Mouse (Mus musculus) olfactory bulb, adult 2 months (tissue): Measurements from ENCODE around the gene Setd6. TPM values are rescaled to one million over a fixed set of nuclear protein-coding genes. Genes with fewer than 3 reads are reported as not detected.

Source experiments
- H3K27ac ChIP-seq: fragments of 200-500 bp; 2 replicates; pipeline ENCODE4 v1.5.1; 2012; ENCODE audit warnings: low read depth, low read length; ENCODE audit not compliant: insufficient read depth
- H3K4me1 ChIP-seq: fragments of 200-500 bp; 2 replicates; pipeline ENCODE4 v1.6.1; 2012; ENCODE audit warnings: low read length; ENCODE audit not compliant: control insufficient read depth, insufficient read depth
- H3K4me3 ChIP-seq: fragments of 200-500 bp; 2 replicates; pipeline ENCODE4 v1.5.1; 2012; ENCODE audit warnings: mild to moderate bottlenecking, low read depth, low read length, moderate library complexity; ENCODE audit not compliant: insufficient read depth
- CTCF ChIP-seq: fragments of 200-500 bp; IDR thresholded peaks from 2 replicates; pipeline ENCODE4 v1.5.1; 2012; ENCODE audit warnings: low read depth, mild to moderate bottlenecking, low read length, moderate library complexity; ENCODE audit not compliant: insufficient read depth
- POLR2A ChIP-seq: fragments of 200-500 bp; IDR thresholded peaks from 2 replicates; pipeline ENCODE4 v1.6.1; 2012; ENCODE audit warnings: mild to moderate bottlenecking, low read depth, low read length, moderate library complexity; ENCODE audit not compliant: insufficient read depth
- WGBS: fragments of 180-500 bp; shearing (Covaris S2); methylation state at CpG from one replicate; pipeline ENCODE4 v1.1.7; 2018; 5-methylcytosine and 5-hydroxymethylcytosine counted together
- polyA plus RNA-seq: library from polyadenylated mRNA; stranded (reverse); fragments of >200 nt; gene quantifications from 2 replicates; pipeline ENCODE4 v1.2.4, GENCODE M21; 2012; ENCODE audit warnings: low replicate concordance; ENCODE audit not compliant: missing spikeins, insufficient read depth, insufficient read length

The Setd6 gene
- polyA plus RNA-seq, result not detected in 2 replicates

- H3K27ac ChIP-seq, result 0 out of 2 replicates have a peak within 1 kb of the TSS, but pooled peaks have one; percentile 18
- TF ChIP-seq CTCF (no peak), POLR2A (peak; percentile 31; the same call in 1 of the 2 replicates)
- peak within 1 kb of the TSS; percentile 75 for H3K4me3 ChIP-seq
- peaks cover 18% of the 10 kb centered on the region for H3K4me1 ChIP-seq
- under 1% methylated on average over 79 of the region's 79 CpGs for WGBS
Measured at GRCm38 (mm10) chr8:95715676-95716531, at the start of gene Setd6. TSS of gene Setd6 (plus strand) at chr8:95715881.

- H3K4me3 ChIP-seq, result no peak overlapping the region
- no peak for TF ChIP-seq POLR2A
- no peak for TF ChIP-seq CTCF
- peak overlapping the region; percentile 50; the same call in 1 of the 2 replicates for H3K27ac ChIP-seq
- 39% methylated on average over 8 of the region's 8 CpGs for WGBS
- peaks cover 17% of the 10 kb centered on the region for H3K4me1 ChIP-seq
Measured at GRCm38 (mm10) chr8:95668163-95668958, 47.3 kb upstream of the Setd6 start.

GRCm38 (mm10) chr8:95669967-95670366, 45.7 kb upstream of the Setd6 start:
- no peak for TF ChIP-seq POLR2A
- TF ChIP-seq CTCF, result no peak
- 84% methylated on average over 2 of the region's 2 CpGs for WGBS
- no peak overlapping the region for H3K27ac ChIP-seq

GRCm38 (mm10) chr8:95671861-95672260, 43.8 kb upstream of the Setd6 start:
- TF ChIP-seq POLR2A (no peak), CTCF (no peak)
- WGBS, result 84% methylated on average over 6 of the region's 6 CpGs
- H3K4me3 ChIP-seq, result no peak overlapping the region
- H3K4me1 ChIP-seq, result peaks cover 30% of the 10 kb centered on the region
- H3K27ac ChIP-seq, result no peak overlapping the region

More at GRCm38 (mm10) chr8:95669967-95670366, 45.7 kb upstream of the Setd6 start:
- Histone ChIP-seq H3K4me3 (no peak overlapping the region), H3K4me1 (peaks cover 22% of the 10 kb centered on the region)

GRCm38 (mm10) chr8:95672811-95673210, 42.9 kb upstream of the Setd6 start:
- Histone ChIP-seq H3K27ac (0 out of 2 replicates have a peak overlapping the region, but pooled peaks have one; percentile 8), H3K4me1 (peaks cover 39% of the 10 kb centered on the region), H3K4me3 (no peak overlapping the region)
- TF ChIP-seq CTCF, result no peak
- TF ChIP-seq POLR2A, result no peak
- 66% methylated on average over 5 of the region's 5 CpGs for WGBS

GRCm38 (mm10) chr8:95676631-95677030, 39.0 kb upstream of the Setd6 start, which contains the start of gene Ndrg4:
TSS of gene Ndrg4 (plus strand) at chr8:95676980.
- TF ChIP-seq POLR2A (no peak), CTCF (no peak)
- Histone ChIP-seq H3K27ac (peak within 1 kb of the TSS; percentile 43), H3K4me1 (peaks cover 45% of the 10 kb centered on the region), H3K4me3 (peak within 1 kb of the TSS; percentile 74)
- 63% methylated on average over 9 of the region's 9 CpGs for WGBS

- H3K4me3 ChIP-seq, result peak overlapping the region; percentile 74
- no peak for TF ChIP-seq POLR2A
Measured at GRCm38 (mm10) chr8:95677591-95678023, 38.1 kb upstream of the Setd6 start.

GRCm38 (mm10) chr8:95678024-95678611, 37.6 kb upstream of the Setd6 start:
- TF ChIP-seq POLR2A, result peak; percentile 52; the same call in 1 of the 2 replicates
- no peak for TF ChIP-seq CTCF
- H3K4me3 ChIP-seq, result peak overlapping the region; percentile 74
- peak overlapping the region; percentile 88 for H3K27ac ChIP-seq
- 1% methylated on average over 62 of the region's 70 CpGs for WGBS
- H3K4me1 ChIP-seq, result peaks cover 44% of the 10 kb centered on the region

More at GRCm38 (mm10) chr8:95677591-95678023, 38.1 kb upstream of the Setd6 start:
- WGBS, result 2% methylated on average over 47 of the region's 48 CpGs
- Histone ChIP-seq H3K27ac (peak overlapping the region; percentile 43), H3K4me1 (peaks cover 49% of the 10 kb centered on the region)
